Mouse (Mus musculus) midbrain, embryonic 14.5 days (tissue): ENCODE results near the gene Igsf6. TPM values are rescaled to one million over a fixed set of nuclear protein-coding genes. Genes with fewer than 3 reads are reported as not detected.
"Not testable (repeated sequence)": the region's sequence is repeated elsewhere in the genome, so short reads cannot be mapped to it uniquely, and the experiment has no call there.

Source experiments
- ATAC-seq: fragments of 200-750 bp; cut with Nextera tagmentation; 2 replicates; pipeline ENCODE4 v1.8.0; 2017; ENCODE audit warnings: moderate number of reproducible peaks, moderate library complexity; ENCODE audit not compliant: low FRiP score, low TSS enrichment
- DNase-seq: peaks from one replicate; pipeline ENCODE4 v3.0.0-alpha.2; 2015
- H3K27ac ChIP-seq: fragments of 300-500 bp; sonication (generic); replicated peaks from 2 replicates; pipeline ENCODE4 v1.5.1; 2014; ENCODE audit warnings: mild to moderate bottlenecking, low read depth, low read length, moderate library complexity
- H3K27me3 ChIP-seq: fragments of 300-500 bp; sonication (generic); 2 replicates; pipeline ENCODE4 v1.6.1; 2014; ENCODE audit warnings: low read length, control low read depth, mixed read lengths; ENCODE audit not compliant: control insufficient read depth, insufficient read depth
- H3K36me3 ChIP-seq: fragments of 300-500 bp; sonication (generic); 2 replicates; pipeline ENCODE4 v1.6.1; 2014; ENCODE audit warnings: low read length, control low read depth; ENCODE audit not compliant: control insufficient read depth, insufficient read depth
- H3K4me1 ChIP-seq: fragments of 300-500 bp; sonication (generic); 2 replicates; pipeline ENCODE4 v1.6.1; 2014; ENCODE audit warnings: mild to moderate bottlenecking, antibody characterized with exemption, low read length, control low read depth; ENCODE audit not compliant: control insufficient read depth, insufficient read depth
- H3K4me2 ChIP-seq: fragments of 300-500 bp; sonication (generic); 2 replicates; pipeline ENCODE4 v1.6.1; 2014; ENCODE audit warnings: mild to moderate bottlenecking, low read length, moderate library complexity
- H3K4me3 ChIP-seq: fragments of 300-500 bp; sonication (generic); replicated peaks from 2 replicates; pipeline ENCODE4 v1.5.1; 2014; ENCODE audit warnings: low read depth, low read length
- H3K9ac ChIP-seq: fragments of 300-500 bp; sonication (generic); replicated peaks from 2 replicates; pipeline ENCODE4 v1.6.1; 2014; ENCODE audit warnings: mild to moderate bottlenecking, low read length, moderate library complexity
- H3K9me3 ChIP-seq: fragments of 300-500 bp; sonication (generic); 2 replicates; pipeline ENCODE4 v1.6.1; 2016; ENCODE audit warnings: low read length, control low read depth, mixed read lengths; ENCODE audit not compliant: control insufficient read depth
- WGBS: fragments of 180-500 bp; shearing (Covaris S2); extraction: QIAGEN DNeasy Blood & Tissue Kit; methylation state at CpG from one replicate; pipeline ENCODE4 v1.1.7; 2014; 5-methylcytosine and 5-hydroxymethylcytosine counted together
- polyA plus RNA-seq: library from polyadenylated mRNA; unstranded; fragments of >200 nt; fragmentation: Nextera tagmentation; extraction: Ambion mirVana; gene quantifications from 2 replicates; pipeline ENCODE4 v1.2.1, GENCODE M21; 2014

Gene Igsf6
- polyA plus RNA-seq, 1 experiment from 2014 or later, result 1.4 TPM

DNA sequence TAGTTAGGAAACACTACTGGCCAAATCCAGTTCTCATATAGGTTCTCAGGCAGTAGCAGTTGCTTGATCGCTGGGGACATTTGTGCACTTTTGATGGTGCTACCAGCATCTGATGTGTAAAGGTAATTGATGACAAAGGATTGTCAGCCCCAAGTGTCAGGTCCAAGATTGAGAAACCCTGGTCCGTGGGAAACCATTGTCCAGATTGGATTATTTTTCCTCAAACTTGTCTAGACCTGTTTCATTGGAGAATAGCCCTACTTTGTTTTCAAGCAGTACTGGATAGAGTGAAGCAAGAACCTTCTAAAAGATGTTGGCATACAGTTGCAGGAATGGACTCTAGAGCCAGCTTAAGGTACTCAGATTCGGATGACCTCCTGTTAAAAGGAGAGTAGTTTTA is 31.4 kb downstream of the Igsf6 start:
- Histone ChIP-seq H3K27ac (no peak overlapping the region), H3K9ac (no peak overlapping the region), H3K4me2 (no peak overlapping the region), H3K27me3 (no peaks in the 10 kb centered on the region), H3K4me1 (peaks cover 1% of the 10 kb centered on the region; the same call in 1 of the 2 replicates), H3K4me3 (no peak overlapping the region), H3K9me3 (no peaks in the 10 kb centered on the region), H3K36me3 (no peaks in the 10 kb centered on the region)
- WGBS, result 97% methylated on average over 3 of the region's 3 CpGs
- no peak for ATAC-seq
- DNase-seq, result no peak

DNA sequence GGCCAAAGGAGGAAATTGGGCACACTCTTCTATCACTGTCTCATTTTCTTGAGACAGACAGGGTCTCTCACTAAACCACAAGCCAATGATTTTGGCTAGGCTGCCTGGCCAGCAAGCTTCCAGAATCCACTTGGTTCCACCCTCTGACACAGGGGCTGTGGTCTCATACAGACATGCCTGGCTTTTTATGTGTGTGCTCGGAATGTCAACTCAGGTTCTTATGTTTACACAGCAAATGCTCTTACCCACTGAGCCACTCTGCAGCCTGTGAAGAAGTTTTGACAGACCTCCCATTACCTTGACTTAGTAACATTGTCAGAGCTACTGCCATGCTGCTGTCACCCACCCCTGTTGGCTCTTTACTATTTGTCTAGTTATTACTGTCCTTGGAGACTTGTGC is 32.4 kb downstream of the Igsf6 start:
- WGBS, result 84% methylated on average over 1 of the region's 1 CpGs
- H3K27me3 ChIP-seq, result no peaks in the 10 kb centered on the region
- H3K4me3 ChIP-seq, result no peak overlapping the region
- ATAC-seq (no peak), DNase-seq (no peak)
- no peak overlapping the region for H3K9ac ChIP-seq
- H3K27ac ChIP-seq, result no peak overlapping the region
- no peaks in the 10 kb centered on the region for H3K9me3 ChIP-seq
- H3K4me2 ChIP-seq, result no peak overlapping the region
- H3K36me3 ChIP-seq, result no peaks in the 10 kb centered on the region
- peaks cover 11% of the 10 kb centered on the region for H3K4me1 ChIP-seq

DNA sequence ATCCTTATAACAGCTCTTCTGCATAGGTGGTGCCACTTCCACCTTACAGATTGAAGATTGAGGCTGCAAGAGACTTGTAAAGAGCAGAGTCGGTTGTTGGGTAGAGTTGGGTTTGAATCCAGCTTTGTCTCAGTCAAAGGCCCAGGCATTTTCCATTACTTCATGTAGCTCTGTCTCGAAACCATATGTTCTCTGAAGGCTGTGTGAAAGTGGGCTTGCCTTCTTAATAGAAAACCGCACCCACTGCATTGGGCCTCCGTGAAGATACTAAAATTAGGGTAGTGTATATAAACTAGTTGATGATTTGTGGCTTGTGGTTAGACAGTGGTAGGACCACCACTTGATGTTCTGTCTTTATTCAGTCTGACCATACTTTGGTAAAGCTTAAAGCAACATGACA is 33.8 kb downstream of the Igsf6 start:
- no peak for DNase-seq
- H3K27me3 ChIP-seq, result no peaks in the 10 kb centered on the region
- H3K4me3 ChIP-seq, result no peak overlapping the region
- ATAC-seq, result no peak
- H3K27ac ChIP-seq, result no peak overlapping the region
- no peak overlapping the region for H3K9ac ChIP-seq
- H3K9me3 ChIP-seq, result no peaks in the 10 kb centered on the region
- H3K4me1 ChIP-seq, result peaks cover 25% of the 10 kb centered on the region
- WGBS, result 96% methylated on average over 4 of the region's 4 CpGs
- no peaks in the 10 kb centered on the region for H3K36me3 ChIP-seq
- no peak overlapping the region for H3K4me2 ChIP-seq

DNA sequence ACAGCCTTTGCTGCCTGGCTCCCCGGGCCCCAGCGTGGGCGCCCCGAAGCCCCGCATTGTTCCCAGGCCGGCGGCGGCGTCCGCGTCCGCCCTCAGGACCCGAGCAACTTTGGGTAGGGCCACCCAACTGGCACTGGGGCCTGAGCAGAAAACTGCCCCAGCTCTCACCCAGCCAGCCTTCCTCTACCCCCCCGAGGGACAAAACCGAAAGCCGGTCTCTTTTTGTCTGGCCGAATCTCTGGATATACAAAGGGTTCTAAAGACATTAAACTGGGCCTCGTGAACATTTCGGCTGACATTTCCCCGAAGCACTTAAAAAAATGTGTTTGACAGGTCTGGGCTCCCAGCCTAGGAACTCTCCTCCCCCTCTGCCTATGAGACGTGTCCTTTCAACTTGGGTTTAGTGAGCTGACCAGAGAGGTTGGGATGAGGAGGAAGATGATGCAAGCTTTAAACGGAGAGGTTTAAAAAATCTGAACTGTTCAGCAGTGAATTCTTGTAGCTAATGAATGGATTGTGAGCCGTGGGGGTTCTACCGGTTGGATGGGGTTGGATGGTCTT is 39.1 kb downstream of the Igsf6 start:
- Histone ChIP-seq H3K4me1 (peaks cover 29% of the 10 kb centered on the region), H3K9ac (peak overlapping the region; percentile 98), H3K9me3 (no peaks in the 10 kb centered on the region), H3K27me3 (no peaks in the 10 kb centered on the region), H3K36me3 (no peaks in the 10 kb centered on the region), H3K4me2 (peak overlapping the region; percentile 76), H3K4me3 (peak overlapping the region; percentile 94), H3K27ac (peak overlapping the region; percentile 99)
- under 1% methylated on average over 24 of the region's 24 CpGs for WGBS
- DNase-seq (peak; percentile 63), ATAC-seq (peak; percentile 16; the same call in 1 of the 2 replicates)

DNA sequence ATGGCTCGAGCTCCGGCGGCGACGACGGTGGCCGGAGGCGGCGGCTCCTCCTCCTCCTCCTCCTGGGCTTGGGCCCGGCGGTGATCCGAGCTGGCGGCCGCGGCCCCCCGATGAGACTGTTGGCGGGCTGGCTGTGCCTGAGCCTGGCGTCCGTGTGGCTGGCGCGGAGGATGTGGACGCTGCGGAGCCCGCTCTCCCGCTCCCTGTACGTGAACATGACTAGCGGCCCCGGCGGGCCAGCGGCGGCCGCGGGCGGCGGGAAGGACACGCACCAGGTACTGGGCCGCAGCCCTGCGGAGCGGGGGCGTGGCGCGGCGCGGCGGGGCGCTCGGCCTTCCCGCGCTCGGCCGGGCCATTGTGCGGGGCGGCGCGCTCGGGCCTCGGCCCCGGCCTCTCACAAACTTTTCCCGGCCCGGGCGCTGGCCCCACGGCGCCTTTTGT is 39.7 kb downstream of the Igsf6 start:
- DNase-seq, result no peak
- H3K27me3 ChIP-seq, result no peaks in the 10 kb centered on the region
- H3K36me3 ChIP-seq, result no peaks in the 10 kb centered on the region
- H3K27ac ChIP-seq, result peak overlapping the region; percentile 99
- peak; percentile 80 for ATAC-seq
- no peaks in the 10 kb centered on the region for H3K9me3 ChIP-seq
- under 1% methylated on average over 47 of the region's 63 CpGs for WGBS
- peak overlapping the region; percentile 98 for H3K9ac ChIP-seq
- H3K4me3 ChIP-seq, result peak overlapping the region; percentile 94
- H3K4me2 ChIP-seq, result peak overlapping the region; percentile 76
- peaks cover 29% of the 10 kb centered on the region for H3K4me1 ChIP-seq

DNA sequence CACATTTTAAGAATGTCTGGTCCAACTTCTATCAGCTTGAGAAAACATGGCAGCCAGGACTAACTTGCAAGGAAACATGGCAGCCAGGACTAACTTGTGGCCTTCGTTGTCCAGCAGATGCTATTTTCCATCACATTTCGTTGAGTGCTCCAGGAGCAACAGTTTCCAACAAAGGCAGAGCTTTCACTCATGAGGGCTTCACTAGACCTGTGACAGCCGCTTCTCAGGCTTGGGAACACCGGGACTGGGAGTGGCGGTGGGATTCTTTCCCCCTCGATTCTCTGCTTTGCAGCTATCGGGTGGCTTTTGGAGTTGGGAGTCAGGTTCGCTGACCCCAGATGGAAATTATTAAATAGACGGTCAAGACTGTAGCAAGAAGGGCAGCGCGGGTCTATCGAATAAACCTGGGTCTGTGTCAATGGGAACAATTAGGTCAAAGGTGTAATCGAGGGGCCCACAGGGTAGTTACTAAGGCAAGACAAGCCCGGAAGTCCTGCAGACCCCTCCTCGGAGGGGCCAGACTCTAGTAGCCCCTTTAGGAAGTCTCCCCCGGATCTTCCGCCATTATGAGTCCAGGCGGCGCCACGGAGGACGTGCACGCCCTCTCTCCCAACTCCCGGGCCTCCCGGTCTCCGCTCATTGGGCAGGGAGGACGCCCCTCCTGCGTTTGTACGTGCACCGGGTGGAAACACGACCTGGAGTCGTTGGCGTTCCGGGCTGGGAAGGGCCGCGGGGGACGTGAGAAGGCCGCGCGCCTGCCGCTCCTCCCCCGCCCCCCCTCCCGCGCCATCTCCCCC is 40.3 kb downstream of the Igsf6 start, which contains the start of gene Mettl9:
Gene Mettl9 (plus strand): TSS at position 590 of the 797 bp plus-strand sequence.
- Histone ChIP-seq H3K4me1 (peaks cover 29% of the 10 kb centered on the region), H3K9me3 (no peaks in the 10 kb centered on the region), H3K4me3 (peak within 1 kb of the TSS; percentile 94), H3K27ac (peak within 1 kb of the TSS; percentile 99), H3K4me2 (peak within 1 kb of the TSS; percentile 76), H3K9ac (peak within 1 kb of the TSS; percentile 98), H3K27me3 (no peaks in the 10 kb centered on the region), H3K36me3 (no peaks in the 10 kb centered on the region)
- DNase-seq, result peak; percentile 97
- whole genome bisulfite sequencing, result 2% methylated on average over 40 of the region's 43 CpGs
- peak; percentile 97 for ATAC-seq

DNA sequence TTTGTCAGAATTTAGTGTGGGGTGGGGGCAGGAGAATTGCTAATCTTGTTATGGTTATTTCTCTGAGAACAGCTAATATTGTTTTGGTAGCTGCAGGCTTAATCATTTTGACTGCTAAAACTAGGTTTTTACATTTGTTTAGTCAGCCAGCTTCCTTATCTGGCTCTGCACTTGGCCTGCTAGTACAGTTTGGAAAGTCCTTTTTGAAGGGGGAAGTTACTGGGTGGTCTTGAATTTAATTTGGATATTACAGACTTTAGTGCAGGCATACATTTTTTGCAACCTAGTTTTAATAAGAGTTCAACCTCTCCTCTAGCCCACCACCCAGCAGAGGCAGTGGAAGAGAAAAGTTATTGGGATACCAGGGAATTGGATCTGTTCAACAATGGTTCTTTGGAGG is 44.4 kb downstream of the Igsf6 start:
- not testable (repeated sequence) for H3K4me2 ChIP-seq, H3K4me3 ChIP-seq, H3K27ac ChIP-seq, ATAC-seq, H3K9ac ChIP-seq, H3K27me3 ChIP-seq, DNase-seq, H3K9me3 ChIP-seq, H3K4me1 ChIP-seq, H3K36me3 ChIP-seq

DNA sequence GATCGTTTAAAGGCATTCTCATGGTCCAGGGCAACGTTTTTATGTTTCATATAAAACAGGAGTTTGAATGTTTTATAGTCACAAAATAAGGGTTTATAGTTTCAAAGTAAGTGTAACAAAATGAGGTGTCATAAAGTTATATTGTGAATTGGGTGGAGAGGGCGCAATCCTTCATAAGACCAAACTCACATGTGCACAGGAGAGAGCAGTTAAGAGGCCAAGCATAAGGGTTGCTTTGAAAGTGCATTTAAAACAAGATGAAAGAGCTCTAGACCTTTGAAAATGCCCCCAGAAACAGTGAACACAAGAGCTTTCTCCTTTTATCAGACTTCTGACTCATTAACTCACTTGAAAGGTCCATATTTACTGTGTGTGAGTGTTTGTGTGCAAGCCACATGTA is 48.1 kb downstream of the Igsf6 start:
- Histone ChIP-seq H3K9me3 (no peaks in the 10 kb centered on the region), H3K36me3 (no peaks in the 10 kb centered on the region), H3K27me3 (no peaks in the 10 kb centered on the region), H3K27ac (no peak overlapping the region), H3K4me2 (no peak overlapping the region), H3K4me1 (no peaks in the 10 kb centered on the region), H3K4me3 (no peak overlapping the region), H3K9ac (no peak overlapping the region)
- DNase-seq, result no peak
- ATAC-seq, result no peak
- WGBS, result 71% methylated on average over 3 of the region's 3 CpGs
